Mouse (Mus musculus) thymus, adult 18-20 months (tissue): Measurements from ENCODE around the gene Oas1g.
A peak's percentile ranks its signal among the peaks of the same experiment; 100 is the strongest.
"Not testable (repeated sequence)": the region's sequence is repeated elsewhere in the genome, so short reads cannot be mapped to it uniquely, and the experiment has no call there.

ENCODE experiments used
- DNase-seq, 2 experiments: peaks; one replicate each; pipeline ENCODE4 v3.0.0; 2022; ENCODE audit warnings: mixed read lengths in 2 of 2

Oas1g gene

GRCm38 (mm10) chr5:120888294-120888815, 942 bp upstream of the Oas1g start:
- DNase-seq = not testable (repeated sequence)

- no peak for DNase-seq
These were observed 418 bp upstream of the Oas1g start for GRCm38 (mm10) chr5:120887831-120888230.

- not testable (repeated sequence) for DNase-seq
These were observed 5.7 kb downstream of the Oas1g start for GRCm38 (mm10) chr5:120881681-120882080.

- not testable (repeated sequence) for DNase-seq
These were observed 8.6 kb downstream of the Oas1g start for GRCm38 (mm10) chr5:120878803-120879202.

- DNase-seq = not testable (repeated sequence)
These were observed 10.0 kb downstream of the Oas1g start for GRCm38 (mm10) chr5:120877407-120877806.

- not testable (repeated sequence) for DNase-seq
These were observed 10.6 kb downstream of the Oas1g start for GRCm38 (mm10) chr5:120876839-120877238.

- DNase-seq = no peak
These were observed 15.9 kb downstream of the Oas1g start for GRCm38 (mm10) chr5:120871469-120871868.

GRCm38 (mm10) chr5:120870782-120871181, 16.6 kb downstream of the Oas1g start:
- DNase-seq = no peak

- no peak for DNase-seq
These were observed 17.3 kb downstream of the Oas1g start for GRCm38 (mm10) chr5:120870081-120870480.

- no peak for DNase-seq
These were observed 17.9 kb downstream of the Oas1g start for GRCm38 (mm10) chr5:120869436-120870015.

- DNase-seq = no peak
These were observed 22.0 kb downstream of the Oas1g start for GRCm38 (mm10) chr5:120865336-120865860.

- no peak for DNase-seq
These were observed 26.3 kb downstream of the Oas1g start, which contains the start of gene Oas1h for GRCm38 (mm10) chr5:120861121-120861520. Oas1h (plus strand) TSS chr5:120861421.

GRCm38 (mm10) chr5:120859241-120859640, 28.2 kb downstream of the Oas1g start:
- no peak for DNase-seq

- peak in 1 of 2 experiments; percentile 6 for DNase-seq
These were observed 37.7 kb downstream of the Oas1g start for GRCm38 (mm10) chr5:120849601-120850136.

- DNase-seq = no peak
These were observed 40.3 kb downstream of the Oas1g start, which contains the start of gene Oas1f for GRCm38 (mm10) chr5:120847067-120847466. Oas1f (plus strand) TSS chr5:120847367.

- DNase-seq = no peak
These were observed 42.7 kb downstream of the Oas1g start for GRCm38 (mm10) chr5:120844713-120845112.

- DNase-seq = no peak
These were observed 50.5 kb downstream of the Oas1g start for GRCm38 (mm10) chr5:120836731-120837585.

GRCm38 (mm10) chr5:120833335-120834280, 53.8 kb downstream of the Oas1g start:
- DNase-seq = no peak

GRCm38 (mm10) chr5:120831031-120831430, 56.4 kb downstream of the Oas1g start:
- DNase-seq = no peak
